Mouse (Mus musculus) megakaryocyte-erythroid progenitor cell, adult 5-6 weeks (primary cell): Measurements from ENCODE around the gene Nox3. TPM values are rescaled to one million over a fixed set of nuclear protein-coding genes. Genes with fewer than 3 reads are reported as not detected.

Experiments
- ATAC-seq: replicated peaks from 2 replicates; pipeline ENCODE4 v1.8.0; 2016; ENCODE audit warnings: mild to moderate bottlenecking, inconsistent platforms; ENCODE audit not compliant: severe bottlenecking, poor library complexity, low FRiP score, low TSS enrichment
- total RNA-seq, 2 experiments: library from RNA; stranded (forward) in 1 of 2; stranded (reverse) in 1 of 2; fragments of 200-1000, 215-1000 nt in 1 of 2; fragments of >200 nt in 1 of 2; fragmentation: Nextera tagmentation in 1 of 2; gene quantifications; 2 replicates each; pipeline ENCODE4 v1.2.3; 2014 to 2017

The Nox3 gene
- total RNA-seq (2014; fragmentation: Nextera tagmentation) (not detected in 2 replicates), total RNA-seq (2017) (not detected in 2 replicates)

DNA sequence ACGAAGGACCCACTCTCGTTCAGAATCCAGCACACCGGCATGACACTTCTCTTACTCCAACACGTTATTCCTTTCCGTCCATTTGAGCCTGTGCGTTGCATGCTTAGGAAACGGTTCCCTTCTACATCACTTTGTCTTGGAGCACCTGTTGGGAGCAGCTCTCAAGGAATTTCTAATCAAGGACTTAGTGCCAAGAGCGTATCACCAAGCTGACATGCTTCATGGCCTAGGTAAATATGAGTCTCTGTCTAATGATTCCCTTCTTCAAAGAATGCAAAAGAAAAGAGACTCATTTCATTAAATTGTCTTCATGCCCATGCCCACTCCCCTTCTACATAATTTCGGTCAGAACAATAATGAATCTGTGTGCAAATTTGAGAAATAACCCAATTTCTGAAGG, at the start of gene Nox3:
Gene Nox3, minus strand, starts transcription at position 101 of the 400 bp plus-strand sequence.
- no peak for ATAC-seq

DNA sequence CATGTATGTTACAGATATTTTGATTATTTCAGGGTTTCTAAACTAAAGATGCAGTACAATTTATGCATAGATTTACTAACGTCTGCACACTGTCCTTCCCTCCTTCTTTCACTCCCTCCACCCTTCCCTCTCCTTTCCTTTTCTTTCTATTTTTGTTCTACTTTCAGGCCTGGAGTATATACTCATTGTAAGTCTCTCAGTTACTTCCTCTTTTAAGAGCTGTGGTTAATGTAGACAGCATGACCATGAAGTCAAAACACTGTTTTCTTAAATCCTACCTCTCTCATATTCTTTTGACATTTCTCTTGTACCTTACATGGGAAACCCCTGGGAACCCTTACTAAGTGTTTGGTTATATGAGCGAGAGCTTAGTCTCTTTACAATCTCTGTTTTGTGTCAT, 48.3 kb upstream of the Nox3 start:
- no peak for ATAC-seq

DNA sequence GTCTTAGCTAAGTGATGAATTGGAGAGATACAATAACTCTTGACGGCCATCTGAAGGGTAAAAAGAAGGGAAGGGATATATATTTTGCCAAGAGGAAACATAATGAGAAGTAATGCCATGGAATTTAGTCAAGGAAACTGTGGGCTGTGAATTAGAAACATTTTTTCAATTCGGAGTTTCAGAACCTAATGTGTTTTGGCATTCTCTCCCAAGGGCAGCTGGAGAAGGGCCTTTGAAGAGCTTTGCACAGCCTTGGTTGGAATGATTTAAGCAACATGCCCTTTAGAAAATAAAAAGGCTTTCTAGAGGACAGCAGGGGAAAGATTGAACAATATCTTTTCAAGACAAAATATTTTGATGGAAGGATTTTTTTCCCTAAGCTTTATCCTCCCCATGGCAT, 40.9 kb upstream of the Nox3 start:
- no peak for ATAC-seq

DNA sequence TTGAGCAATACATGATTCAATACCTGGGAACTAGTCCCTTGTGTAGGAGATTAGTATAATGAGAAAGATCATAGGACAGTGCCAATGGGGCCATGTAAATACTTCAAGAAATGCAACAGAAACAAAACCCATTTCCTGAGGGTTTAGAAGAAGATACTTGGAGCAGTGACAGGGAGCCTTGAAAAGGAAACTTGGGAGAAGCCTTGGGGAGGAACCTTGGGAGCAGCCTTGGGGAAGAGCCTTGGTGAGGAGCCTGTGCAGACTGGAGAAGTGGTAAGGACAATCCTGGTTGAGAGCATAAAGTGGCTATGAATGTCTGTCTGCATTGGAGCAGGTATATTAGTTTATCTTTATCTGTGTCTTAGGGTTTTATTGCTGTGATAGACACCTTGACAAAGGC, 38.2 kb upstream of the Nox3 start:
- no peak for ATAC-seq

DNA sequence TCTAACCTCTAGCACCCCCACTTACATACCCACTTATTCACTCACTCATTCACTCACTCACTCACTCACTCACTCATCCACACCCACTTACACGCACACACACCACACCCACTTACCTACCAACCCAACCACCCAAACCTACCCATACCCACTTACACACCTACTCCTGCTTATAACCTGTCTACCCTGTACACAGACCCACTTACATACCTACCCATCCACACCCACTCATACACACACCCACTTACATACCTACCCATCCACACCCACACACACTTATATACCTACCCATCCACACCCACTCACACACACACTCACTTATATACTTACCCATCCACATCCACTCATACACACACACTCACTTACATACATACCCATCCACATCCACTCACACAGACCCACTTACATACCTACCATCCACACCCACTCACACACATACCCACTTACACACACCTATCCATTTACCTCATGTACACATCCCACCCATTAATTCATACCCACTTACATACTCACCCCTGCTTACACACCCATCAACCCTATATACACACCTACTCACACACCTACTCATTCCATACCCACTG, 9.4 kb upstream of the Nox3 start:
- no peak for ATAC-seq

DNA sequence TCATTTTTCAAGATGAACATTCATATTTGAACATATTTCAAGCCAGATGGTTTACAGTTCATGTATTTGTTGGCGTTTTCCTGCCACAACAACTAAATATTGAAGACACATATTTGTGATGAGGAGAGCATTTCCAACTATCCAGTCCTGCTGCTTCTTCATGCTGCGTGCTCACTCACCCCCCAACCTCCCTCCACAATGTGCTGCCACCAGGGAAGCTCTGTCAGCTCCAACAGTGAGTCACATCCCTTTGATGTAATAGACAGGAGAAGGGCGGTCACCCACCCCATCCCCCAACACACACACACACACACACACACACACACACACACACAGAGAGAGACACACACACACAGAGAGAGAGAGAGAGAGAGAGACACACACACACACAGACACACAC, 6.3 kb upstream of the Nox3 start:
- ATAC-seq, result no peak

DNA sequence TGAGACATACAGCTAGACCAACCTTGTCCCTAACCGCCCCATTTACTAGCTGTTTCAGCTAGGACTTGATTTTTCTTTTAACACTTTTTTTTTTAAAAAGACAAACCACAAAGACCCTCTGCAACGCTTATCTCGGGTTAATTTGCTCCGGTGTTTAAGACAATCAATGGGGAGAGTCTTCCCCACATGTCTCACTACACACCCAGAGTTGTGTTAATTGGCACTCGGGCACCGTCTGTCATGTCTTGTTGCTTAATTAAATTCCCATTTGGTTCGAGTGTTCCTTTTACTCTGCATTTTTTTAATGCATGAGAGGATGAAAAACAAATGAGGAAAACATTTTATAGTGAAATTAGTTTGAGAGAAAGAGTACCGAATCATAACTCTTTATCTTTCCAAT, 3.2 kb downstream of the Nox3 start:
- no peak for ATAC-seq

DNA sequence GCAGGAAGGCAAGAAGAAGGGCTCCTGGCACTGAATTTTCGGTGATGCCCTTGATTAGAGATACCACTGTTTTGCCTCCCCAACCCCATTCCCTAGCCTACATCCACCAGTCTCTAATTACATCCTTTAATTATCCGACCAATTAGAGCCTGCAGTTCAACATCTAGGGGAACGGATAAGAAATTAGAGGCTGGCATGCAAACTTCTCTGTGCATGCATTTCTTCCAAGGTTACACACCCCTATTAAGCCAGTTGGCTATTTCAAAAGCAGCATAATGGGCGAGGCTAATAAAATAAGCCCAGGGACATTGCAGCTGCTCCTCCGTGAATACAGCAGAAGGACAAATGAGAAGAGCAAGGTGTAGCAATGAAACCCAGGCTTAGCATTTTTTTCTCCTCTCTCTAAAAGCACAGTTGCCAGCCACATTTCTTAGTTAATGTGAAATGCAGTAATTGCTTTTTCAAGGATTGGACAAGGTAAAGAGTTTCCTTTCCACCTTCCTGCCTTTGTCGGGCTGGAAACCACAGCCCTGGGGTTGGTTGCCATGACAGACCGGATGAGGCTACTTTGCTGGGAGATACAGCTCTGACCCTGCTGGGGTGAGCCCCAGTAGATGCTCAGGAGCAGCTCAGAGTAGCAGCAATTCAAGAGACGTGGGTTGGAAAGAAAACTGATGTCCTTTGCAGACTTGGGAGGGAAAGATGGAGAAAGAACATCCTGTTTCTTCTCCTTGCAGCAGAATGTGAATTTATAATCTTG, 5.4 kb downstream of the Nox3 start:
- no peak for ATAC-seq

DNA sequence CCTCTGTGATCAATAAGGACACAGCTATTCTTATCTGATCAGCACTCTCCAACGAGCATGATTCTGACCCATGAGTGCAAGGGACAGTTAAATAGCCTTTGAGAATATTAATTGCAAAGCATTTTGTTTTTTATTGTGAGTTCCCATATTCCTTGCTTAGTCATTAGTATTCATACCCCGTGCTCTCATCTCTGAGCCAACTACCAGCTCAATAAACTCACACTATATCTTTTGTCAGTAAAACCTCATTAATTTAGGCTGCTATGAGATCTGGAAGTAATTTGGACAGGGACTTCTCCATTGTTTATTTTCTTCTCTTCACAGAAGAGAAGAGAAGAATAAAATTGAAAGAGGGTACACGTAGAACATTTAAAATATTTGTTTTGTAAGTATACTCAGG, 12.4 kb downstream of the Nox3 start:
- ATAC-seq, result no peak

DNA sequence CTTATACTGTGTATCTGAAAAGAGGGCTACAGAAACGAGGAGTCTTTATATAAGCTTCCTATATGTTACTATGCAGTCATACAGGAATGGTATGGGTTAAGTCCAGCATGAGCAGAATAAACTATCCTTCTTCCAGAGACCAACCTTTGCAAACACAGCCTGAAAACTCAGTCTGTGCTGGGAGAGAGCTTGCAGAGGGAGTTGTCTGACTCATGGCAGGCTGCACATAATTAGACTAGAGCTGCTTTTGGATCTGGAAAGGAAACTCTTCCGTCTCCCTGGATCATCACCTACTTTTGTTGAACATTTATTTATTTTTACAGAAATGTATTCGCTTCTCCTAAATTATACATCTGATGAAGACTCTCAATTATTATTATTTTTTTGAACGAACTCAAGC, 26.8 kb downstream of the Nox3 start:
- no peak for ATAC-seq

DNA sequence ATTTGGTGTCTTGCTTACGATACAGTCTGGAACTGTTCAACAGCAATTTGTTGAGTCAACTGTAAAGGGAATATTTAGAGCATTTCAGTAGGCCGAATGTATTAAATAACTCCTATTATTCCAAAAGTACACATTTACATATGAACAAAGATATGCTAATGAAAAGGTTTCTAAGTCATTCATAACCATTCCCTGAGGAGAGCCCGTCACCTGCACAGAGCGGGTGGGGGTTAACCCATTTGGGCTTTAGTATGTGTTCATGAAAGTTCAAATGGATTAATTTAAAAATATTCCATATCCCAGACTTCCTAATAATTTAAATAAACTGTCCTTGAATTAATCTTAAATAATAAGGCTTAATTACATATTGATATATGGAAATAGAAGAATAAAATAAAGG, 28.8 kb downstream of the Nox3 start:
- ATAC-seq, result no peak

DNA sequence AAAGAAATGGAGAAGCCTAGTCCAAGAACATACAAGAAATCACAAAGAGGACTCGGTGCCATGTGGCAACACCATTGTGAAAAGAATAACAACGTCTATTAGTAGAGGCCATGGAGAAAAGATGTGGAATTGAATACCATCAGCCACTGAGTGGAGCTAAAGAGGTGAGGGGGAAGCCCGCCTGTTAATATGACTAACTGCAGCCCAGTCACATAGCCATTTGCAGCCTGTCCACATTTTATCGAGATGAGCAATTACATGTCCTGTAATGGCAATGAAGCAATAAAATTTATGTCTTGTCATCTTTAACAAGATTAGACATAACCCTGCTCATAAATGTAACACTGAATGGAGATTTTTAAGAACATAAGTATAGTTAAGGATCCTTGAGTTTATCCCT, 30.7 kb downstream of the Nox3 start:
- no peak for ATAC-seq

DNA sequence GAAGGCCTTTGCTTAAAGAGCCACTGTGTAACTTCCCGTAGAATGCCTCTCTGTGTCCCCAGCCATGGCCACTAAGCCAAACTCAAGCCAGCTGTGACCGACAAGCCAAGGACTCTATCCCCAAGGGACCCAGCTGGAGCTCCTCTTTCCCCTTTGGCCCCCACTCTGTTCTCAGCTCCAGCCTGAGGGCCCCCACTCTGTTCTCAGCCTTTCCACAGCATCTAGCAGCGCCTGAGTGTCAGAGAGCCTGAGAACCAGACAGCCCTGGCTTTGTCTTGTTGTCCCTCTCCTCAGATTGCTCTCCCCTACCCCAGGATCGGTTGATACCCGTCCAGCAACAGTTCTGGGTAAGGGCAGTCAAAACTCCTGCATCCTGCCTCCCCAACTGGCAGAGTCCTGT, 36.6 kb downstream of the Nox3 start:
- no peak for ATAC-seq

DNA sequence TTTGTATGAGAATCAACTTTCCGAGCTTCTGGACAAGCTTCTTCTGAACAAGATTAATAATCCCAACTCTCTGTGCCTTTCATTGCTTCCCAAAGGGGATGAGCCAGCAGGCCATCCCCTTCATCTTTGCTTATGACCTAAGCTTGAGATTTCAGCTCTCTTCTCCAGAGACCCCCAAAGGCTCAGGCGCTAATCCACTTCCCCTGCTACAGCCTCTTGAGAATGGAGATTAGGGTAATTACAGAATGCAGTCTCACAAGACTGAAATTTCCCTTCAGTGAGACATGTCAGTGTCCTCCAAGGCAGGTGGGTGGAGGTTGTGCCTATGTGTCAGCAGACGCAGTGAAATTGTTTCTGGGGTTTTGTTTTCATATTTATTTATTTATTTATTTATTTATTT, 45.7 kb downstream of the Nox3 start:
- no peak for ATAC-seq

DNA sequence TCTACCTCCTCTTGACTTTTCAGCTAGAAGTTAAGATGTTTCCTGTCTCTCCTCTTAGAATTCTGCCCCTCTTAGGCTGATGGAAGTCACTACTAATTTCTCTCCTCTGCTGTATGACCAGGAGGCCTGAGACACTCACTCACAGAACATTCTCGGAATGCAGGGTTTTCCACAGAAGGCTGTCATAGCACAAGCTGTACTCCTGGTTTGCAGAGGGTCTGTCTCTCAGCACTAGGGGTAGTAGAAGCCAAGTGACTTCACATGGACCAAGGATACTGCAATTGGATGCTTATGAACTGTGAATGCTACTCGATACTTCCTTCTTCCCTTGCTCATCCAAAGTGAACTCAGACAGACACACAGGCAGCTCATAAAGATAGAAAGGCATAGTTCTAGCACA, 52.5 kb downstream of the Nox3 start:
- no peak for ATAC-seq

DNA sequence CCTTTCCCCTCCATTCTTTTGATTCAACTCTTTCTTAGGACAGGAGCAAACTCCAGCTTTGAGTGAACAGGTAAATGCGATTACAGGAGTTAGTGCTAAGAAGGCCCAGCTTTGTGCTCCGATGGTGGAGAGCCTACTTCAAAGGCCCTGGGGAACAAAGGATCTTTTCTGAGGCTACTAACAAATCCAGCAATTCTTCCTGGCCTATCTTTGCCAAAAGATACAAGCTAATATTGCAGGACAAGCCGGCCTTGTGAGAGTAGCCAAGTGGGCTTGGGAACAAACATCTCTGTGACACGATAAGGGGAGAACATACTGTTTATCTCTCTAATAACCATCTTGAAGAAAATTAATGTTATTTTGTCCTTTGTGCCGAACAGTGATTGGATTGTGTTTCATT, 54.6 kb downstream of the Nox3 start:
- ATAC-seq, result no peak

DNA sequence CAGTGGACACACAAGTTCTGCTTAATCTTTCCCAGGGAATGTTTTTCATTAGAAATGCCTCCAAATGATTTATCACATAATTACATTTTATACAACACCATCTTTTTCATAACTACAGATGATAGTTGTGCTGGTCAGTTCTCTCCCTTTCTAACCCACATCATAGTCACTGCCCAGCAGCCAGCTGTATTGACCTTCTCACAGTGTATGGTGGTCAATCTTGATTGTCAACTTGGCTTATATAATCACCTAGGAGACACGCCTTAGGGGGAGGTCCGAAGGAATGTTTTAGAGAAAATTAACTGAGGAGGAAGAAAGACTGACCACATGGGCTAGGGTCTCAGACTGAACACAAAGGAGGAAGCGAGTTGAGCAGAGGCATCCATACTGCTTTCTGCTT, 57.3 kb downstream of the Nox3 start:
- no peak for ATAC-seq

DNA sequence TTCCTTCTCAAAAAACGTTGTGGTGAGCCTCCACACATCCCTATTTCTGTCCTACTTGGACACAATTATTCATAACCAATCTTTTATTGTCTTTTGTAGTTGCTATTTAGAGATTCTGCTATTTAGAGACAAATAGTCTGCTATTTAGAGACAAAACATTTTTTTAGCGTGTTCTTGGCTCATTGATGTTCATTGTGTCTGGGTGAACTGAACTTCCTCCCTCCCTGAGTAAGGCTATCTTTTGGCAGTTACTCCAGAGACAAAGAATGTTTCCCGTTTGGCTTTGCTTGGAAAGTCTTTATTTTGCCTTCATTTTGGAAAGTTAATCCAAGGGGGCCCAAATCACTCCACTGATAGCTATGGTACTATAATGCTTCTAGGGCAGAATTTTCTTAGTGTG, 63.6 kb downstream of the Nox3 start:
- ATAC-seq, result no peak

DNA sequence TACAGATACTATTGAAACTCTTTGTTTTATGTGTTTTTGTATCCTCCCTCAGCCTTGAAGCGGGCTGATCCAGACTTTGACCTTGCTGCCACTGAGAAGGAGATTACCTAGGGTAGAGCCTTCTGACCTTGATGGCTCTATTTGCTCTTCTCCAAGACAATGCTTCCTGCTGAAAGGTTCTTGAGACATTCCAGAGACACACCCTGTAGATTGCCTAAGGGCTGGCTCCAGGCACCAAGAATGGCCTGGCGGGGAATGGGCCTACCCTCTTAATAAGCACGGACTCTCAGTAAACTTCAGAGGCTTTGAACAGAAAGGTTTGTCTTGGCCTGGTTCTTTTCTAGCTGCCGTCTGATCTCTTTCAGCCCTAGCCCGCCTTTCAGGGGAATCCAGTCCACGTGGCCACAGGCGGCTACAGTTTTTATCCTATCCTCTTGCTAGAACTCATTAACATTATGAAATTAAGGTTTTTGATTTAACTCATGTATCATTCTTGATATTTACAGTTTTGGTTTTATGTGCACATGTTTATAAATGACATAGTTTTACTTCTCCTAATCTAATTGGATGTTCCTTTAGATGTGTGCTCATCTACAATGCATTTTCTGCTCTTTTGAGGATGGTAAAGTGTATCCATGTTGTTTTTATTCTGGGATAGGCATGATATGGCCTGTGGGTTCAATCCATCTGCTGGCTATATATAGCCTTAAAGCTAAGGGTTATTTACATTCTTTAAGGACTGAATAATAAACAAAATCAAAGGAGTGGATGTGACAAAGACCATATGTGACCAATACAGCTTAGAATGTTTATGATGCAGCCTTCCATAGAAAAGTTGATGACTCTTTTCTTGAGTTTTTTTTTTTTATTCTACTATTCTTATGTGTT, 79.5 kb downstream of the Nox3 start:
- ATAC-seq, result no peak

DNA sequence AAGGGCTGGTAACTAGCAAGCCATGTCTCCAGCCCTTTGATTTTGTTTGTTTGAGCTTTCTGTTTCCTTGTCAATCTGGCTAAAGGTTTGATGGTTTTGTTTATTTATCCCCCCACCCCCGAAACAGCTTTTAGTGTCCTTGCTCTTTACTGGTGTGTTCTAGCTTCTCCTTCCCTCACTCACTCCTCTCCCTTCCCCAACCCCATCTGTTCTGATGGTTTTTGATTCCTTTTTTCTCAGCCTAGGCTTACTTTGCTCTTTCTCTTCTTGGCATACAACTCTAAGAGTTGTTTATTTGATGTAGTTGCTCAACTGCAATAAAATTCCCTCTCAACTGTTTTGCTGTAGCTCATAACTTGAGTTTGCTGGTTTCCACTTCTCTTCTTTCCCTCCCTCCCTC, 80.5 kb downstream of the Nox3 start:
- no peak for ATAC-seq

DNA sequence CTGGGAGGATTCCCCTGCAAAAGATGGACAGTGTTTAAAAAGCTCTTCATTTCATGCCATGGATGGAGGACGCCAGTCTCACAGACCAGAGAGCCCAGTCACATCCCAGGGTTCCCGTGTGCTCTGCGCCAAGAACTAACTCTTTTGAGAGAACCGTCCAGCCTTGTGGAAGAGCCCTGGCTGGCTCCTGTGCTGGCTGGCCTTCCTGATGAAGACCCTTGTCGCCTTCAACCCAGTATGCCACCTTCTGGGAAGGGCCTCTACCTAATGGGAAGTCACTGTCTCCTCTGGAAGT, 84.3 kb downstream of the Nox3 start:
- no peak for ATAC-seq
